Mouse (Mus musculus) heart, embryonic 16.5 days (tissue): ENCODE measurements around the gene Lipn. TPM values are rescaled to one million over a fixed set of nuclear protein-coding genes. Genes with fewer than 3 reads are reported as not detected.

Experiments
- ATAC-seq: fragments of 200-750 bp; cut with Nextera tagmentation; replicated peaks from 2 replicates; pipeline ENCODE4 v1.8.0; 2017; ENCODE audit warnings: moderate number of reproducible peaks; ENCODE audit not compliant: insufficient read depth, low FRiP score; ENCODE audit errors: extremely low read depth
- H3K27ac ChIP-seq: fragments of 300-500 bp; sonication (generic); 2 replicates; pipeline ENCODE4 v1.5.1; 2014; ENCODE audit warnings: mild to moderate bottlenecking, low read length, control low read depth, moderate library complexity
- H3K27me3 ChIP-seq: fragments of 300-500 bp; sonication (generic); 2 replicates; pipeline ENCODE4 v1.6.1; 2014; ENCODE audit warnings: low read length, mixed read lengths; ENCODE audit not compliant: control insufficient read depth, insufficient read depth
- H3K36me3 ChIP-seq: fragments of 300-500 bp; sonication (generic); 2 replicates; pipeline ENCODE4 v1.6.1; 2014; ENCODE audit not compliant: control insufficient read depth, insufficient read depth
- H3K4me1 ChIP-seq: fragments of 300-500 bp; sonication (generic); 2 replicates; pipeline ENCODE4 v1.6.1; 2014; ENCODE audit warnings: low read length, mixed read lengths; ENCODE audit not compliant: control insufficient read depth, insufficient read depth
- H3K4me2 ChIP-seq: fragments of 300-500 bp; sonication (generic); 2 replicates; pipeline ENCODE4 v1.6.1; 2014; ENCODE audit warnings: low read depth, mild to moderate bottlenecking, control low read depth, low read length
- H3K4me3 ChIP-seq: fragments of 300-500 bp; sonication (generic); 2 replicates; pipeline ENCODE4 v1.5.1; 2014; ENCODE audit warnings: mild to moderate bottlenecking, control low read depth, low read length
- H3K9ac ChIP-seq: fragments of 300-500 bp; sonication (generic); 2 replicates; pipeline ENCODE4 v1.6.1; 2014; ENCODE audit warnings: low read length, control low read depth
- H3K9me3 ChIP-seq: fragments of 300-500 bp; sonication (generic); replicated peaks from 2 replicates; pipeline ENCODE4 v1.6.1; 2016; ENCODE audit warnings: low read length; ENCODE audit not compliant: control insufficient read depth
- WGBS: fragments of 180-500 bp; shearing (Covaris S2); extraction: QIAGEN DNeasy Blood & Tissue Kit; methylation state at CpG from one replicate; pipeline ENCODE4 v1.1.7; 2014; 5-methylcytosine and 5-hydroxymethylcytosine counted together
- polyA plus RNA-seq: library from polyadenylated mRNA; unstranded; fragments of >200 nt; fragmentation: Nextera tagmentation; extraction: Ambion mirVana; gene quantifications from 2 replicates; pipeline ENCODE4 v1.2.1, GENCODE M21; 2015

Gene Lipn
- not detected in 2 replicates for polyA plus RNA-seq

- H3K9ac ChIP-seq: no peak within 1 kb of the TSS
- H3K36me3 ChIP-seq: no peaks in the 10 kb centered on the region
- H3K4me1 ChIP-seq: no peaks in the 10 kb centered on the region
- ATAC-seq: no peak
- H3K4me3 ChIP-seq: no peak within 1 kb of the TSS
- no peak within 1 kb of the TSS for H3K27ac ChIP-seq
- no peaks in the 10 kb centered on the region for H3K9me3 ChIP-seq
- H3K4me2 ChIP-seq: no peak within 1 kb of the TSS
- H3K27me3 ChIP-seq: no peaks in the 10 kb centered on the region
- WGBS: 74% methylated on average over 9 of the region's 9 CpGs
Measured at GRCm38 (mm10) chr19:34066779-34067472, at the start of gene Lipn. Lipn (plus strand) TSS chr19:34067358.

- no peaks in the 10 kb centered on the region for H3K9me3 ChIP-seq
- H3K9ac ChIP-seq: no peak overlapping the region
- H3K4me1 ChIP-seq: no peaks in the 10 kb centered on the region
- H3K27ac ChIP-seq: no peak overlapping the region
- 72% methylated on average over 11 of the region's 11 CpGs for WGBS
- H3K4me2 ChIP-seq: no peak overlapping the region
- ATAC-seq: no peak
- H3K27me3 ChIP-seq: no peaks in the 10 kb centered on the region
- no peaks in the 10 kb centered on the region for H3K36me3 ChIP-seq
- H3K4me3 ChIP-seq: no peak overlapping the region
Measured at GRCm38 (mm10) chr19:34021440-34022172, 45.6 kb upstream of the Lipn start.

GRCm38 (mm10) chr19:34022759-34023158 is 44.4 kb upstream of the Lipn start:
- no peak overlapping the region for H3K4me3 ChIP-seq
- no peak overlapping the region for H3K9ac ChIP-seq
- no peak overlapping the region for H3K27ac ChIP-seq
- H3K4me2 ChIP-seq: no peak overlapping the region
- no peaks in the 10 kb centered on the region for H3K4me1 ChIP-seq
- no peaks in the 10 kb centered on the region for H3K9me3 ChIP-seq
- no peak for ATAC-seq
- H3K27me3 ChIP-seq: no peaks in the 10 kb centered on the region
- H3K36me3 ChIP-seq: no peaks in the 10 kb centered on the region
- 38% methylated on average over 3 of the region's 3 CpGs for WGBS

GRCm38 (mm10) chr19:34039731-34040130 is 27.4 kb upstream of the Lipn start:
- no peak overlapping the region for H3K27ac ChIP-seq
- no peak for ATAC-seq
- WGBS: 39% methylated on average over 1 of the region's 1 CpGs

DNA sequence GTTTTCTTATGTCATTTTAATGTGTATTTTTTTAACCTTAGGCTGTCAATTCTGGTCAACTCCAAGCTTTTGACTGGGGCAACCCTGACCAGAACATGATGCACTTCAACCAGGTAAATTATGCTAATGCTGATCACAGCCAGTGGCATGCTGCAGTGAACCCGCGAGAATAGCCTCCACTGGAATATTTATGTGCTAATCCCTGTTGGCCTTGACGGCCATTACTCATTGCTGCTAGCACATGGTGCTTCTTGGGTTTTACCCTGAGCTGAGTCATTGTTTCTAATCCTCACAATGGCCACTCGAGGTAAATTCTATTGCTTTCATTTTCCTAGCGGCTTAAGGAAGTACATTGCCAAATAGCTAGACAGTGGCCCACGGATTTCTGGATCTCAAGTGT is 24.1 kb upstream of the Lipn start:
- H3K9ac ChIP-seq: no peak overlapping the region
- no peak overlapping the region for H3K4me3 ChIP-seq
- no peak for ATAC-seq
- no peaks in the 10 kb centered on the region for H3K9me3 ChIP-seq
- H3K4me1 ChIP-seq: no peaks in the 10 kb centered on the region
- no peak overlapping the region for H3K4me2 ChIP-seq
- WGBS: 70% methylated on average over 6 of the region's 6 CpGs
- H3K36me3 ChIP-seq: no peaks in the 10 kb centered on the region
- no peaks in the 10 kb centered on the region for H3K27me3 ChIP-seq
- no peak overlapping the region for H3K27ac ChIP-seq

More at GRCm38 (mm10) chr19:34039731-34040130, 27.4 kb upstream of the Lipn start:
- H3K4me1 ChIP-seq: no peaks in the 10 kb centered on the region
- H3K4me3 ChIP-seq: no peak overlapping the region
- H3K4me2 ChIP-seq: no peak overlapping the region
- no peaks in the 10 kb centered on the region for H3K27me3 ChIP-seq
- no peaks in the 10 kb centered on the region for H3K9me3 ChIP-seq
- no peak overlapping the region for H3K9ac ChIP-seq
- no peaks in the 10 kb centered on the region for H3K36me3 ChIP-seq

DNA sequence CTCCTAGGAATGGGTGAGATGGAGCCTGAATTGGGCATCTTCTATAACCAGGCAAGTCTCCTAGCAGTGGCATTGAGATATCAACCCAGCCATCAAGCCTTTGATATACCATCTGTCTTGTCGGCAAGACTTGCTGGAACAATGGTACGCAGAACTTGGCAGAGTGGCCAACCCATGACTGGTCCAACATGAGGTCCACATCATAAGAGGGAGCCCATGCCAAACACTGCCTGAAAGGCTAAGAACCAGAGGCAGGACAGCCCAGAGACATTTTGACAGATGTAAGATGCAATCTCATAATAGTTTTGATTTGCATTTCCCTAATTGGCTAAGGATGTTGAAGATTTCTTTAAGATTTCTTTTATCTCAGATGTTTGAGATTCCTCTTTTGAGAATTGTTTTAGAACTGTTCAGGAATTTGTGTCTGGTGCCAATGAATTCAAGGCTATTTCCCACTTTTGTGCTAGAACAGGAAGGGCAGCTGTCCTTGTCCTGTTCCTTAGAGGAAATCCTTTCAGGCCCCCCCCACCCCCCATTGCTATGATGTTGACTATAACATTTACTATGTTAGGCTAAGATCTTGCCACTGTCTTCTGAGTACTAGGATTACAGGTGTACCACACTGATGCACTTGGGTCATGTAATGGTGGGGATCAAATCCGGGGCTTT is 17.7 kb upstream of the Lipn start:
- no peak for ATAC-seq
- Histone ChIP-seq H3K36me3 (no peaks in the 10 kb centered on the region), H3K4me1 (no peaks in the 10 kb centered on the region), H3K27me3 (no peaks in the 10 kb centered on the region), H3K4me2 (no peak overlapping the region), H3K27ac (no peak overlapping the region), H3K9ac (no peak overlapping the region), H3K4me3 (no peak overlapping the region), H3K9me3 (no peaks in the 10 kb centered on the region)
- 82% methylated on average over 3 of the region's 3 CpGs for WGBS

DNA sequence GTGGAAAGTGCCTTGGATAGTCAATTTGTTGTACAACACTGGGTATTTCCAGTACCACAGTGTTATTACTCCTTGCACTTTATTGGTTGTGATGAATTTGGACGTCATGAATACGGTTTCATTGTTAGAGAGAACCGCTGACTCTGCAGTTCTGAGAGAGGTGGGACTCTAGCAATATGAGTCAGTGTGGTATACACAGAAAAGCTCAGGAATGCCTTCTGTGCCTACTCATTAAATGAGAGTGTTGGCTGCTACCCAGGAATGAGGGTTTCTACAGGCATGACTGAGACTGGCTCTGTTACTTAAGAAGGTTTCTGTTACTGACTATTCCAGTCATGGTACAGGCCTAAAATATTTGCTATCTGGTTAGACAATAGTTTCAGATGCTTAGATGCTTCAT is 15.7 kb upstream of the Lipn start:
- H3K4me3 ChIP-seq: no peak overlapping the region
- H3K36me3 ChIP-seq: no peaks in the 10 kb centered on the region
- H3K9me3 ChIP-seq: no peaks in the 10 kb centered on the region
- no peaks in the 10 kb centered on the region for H3K4me1 ChIP-seq
- H3K27me3 ChIP-seq: no peaks in the 10 kb centered on the region
- H3K9ac ChIP-seq: no peak overlapping the region
- 79% methylated on average over 3 of the region's 3 CpGs for WGBS
- no peak for ATAC-seq
- no peak overlapping the region for H3K4me2 ChIP-seq
- H3K27ac ChIP-seq: no peak overlapping the region

DNA sequence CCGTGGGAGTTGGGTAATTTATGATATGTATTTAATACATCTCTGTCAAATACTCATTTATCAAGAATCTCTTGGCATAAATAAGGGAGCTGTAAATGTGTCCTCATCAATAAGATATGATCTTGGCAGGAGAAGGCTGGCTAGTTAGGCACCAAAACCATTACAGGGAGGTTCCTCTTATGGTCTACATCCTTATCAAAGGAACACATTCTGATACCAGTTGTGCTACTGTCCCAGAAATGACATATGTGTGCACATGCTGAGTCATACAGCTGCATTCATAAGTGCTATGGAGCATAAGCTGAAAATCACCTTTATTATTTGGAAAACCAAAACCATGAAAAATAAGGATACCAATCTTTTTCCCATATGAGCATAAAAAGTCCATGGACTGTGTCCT is 3.6 kb upstream of the Lipn start:
- Histone ChIP-seq H3K27me3 (no peaks in the 10 kb centered on the region), H3K36me3 (no peaks in the 10 kb centered on the region), H3K9me3 (no peaks in the 10 kb centered on the region), H3K27ac (no peak overlapping the region), H3K9ac (no peak overlapping the region), H3K4me1 (no peaks in the 10 kb centered on the region), H3K4me3 (no peak overlapping the region), H3K4me2 (no peak overlapping the region)
- WGBS: 42% methylated on average over 1 of the region's 1 CpGs
- no peak for ATAC-seq

- Histone ChIP-seq H3K4me1 (no peaks in the 10 kb centered on the region), H3K27me3 (no peaks in the 10 kb centered on the region), H3K36me3 (no peaks in the 10 kb centered on the region), H3K4me3 (no peak overlapping the region), H3K9ac (no peak overlapping the region), H3K27ac (no peak overlapping the region), H3K4me2 (no peak overlapping the region), H3K9me3 (no peaks in the 10 kb centered on the region)
- WGBS: 75% methylated on average over 4 of the region's 4 CpGs
- ATAC-seq: no peak
Measured at GRCm38 (mm10) chr19:34064059-34064458, 3.1 kb upstream of the Lipn start.
